Mouse (Mus musculus): Measurements from ENCODE around the gene Adamts9. TPM values are rescaled to one million over a fixed set of nuclear protein-coding genes. Genes with fewer than 3 reads are reported as not detected.
A peak's percentile ranks its signal among the peaks of the same experiment; 100 is the strongest.

The Adamts9 gene
- total RNA-seq, 2 experiments from 2014 or later = 5.7 to 7.9 TPM

DNA sequence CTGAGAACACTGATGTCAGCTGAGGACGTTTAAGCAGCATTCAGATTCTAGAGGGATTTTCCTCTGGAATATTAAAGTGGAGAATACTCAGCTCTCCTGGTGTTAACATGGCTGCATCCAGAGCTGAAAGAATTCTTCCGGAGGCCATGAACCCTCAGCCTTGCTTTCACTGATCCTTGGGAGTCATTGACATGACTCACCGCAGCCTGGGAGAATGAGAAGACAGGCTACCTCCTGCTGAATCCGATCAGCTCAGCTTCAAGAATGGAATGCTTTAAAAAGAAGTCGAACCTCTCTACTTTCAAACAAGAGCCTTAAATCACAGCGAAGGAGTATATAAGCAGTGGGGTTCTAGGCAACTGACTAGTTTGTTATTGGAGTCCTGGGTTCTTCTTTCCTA is 121.3 kb downstream of the Adamts9 start:
- intact Hi-C loops (cut with DNase I) = no loop called here
- DNase-seq (ENCODE audit: extremely low spot score in 1 of 2, low spot score in 2 of 2) = no peak

DNA sequence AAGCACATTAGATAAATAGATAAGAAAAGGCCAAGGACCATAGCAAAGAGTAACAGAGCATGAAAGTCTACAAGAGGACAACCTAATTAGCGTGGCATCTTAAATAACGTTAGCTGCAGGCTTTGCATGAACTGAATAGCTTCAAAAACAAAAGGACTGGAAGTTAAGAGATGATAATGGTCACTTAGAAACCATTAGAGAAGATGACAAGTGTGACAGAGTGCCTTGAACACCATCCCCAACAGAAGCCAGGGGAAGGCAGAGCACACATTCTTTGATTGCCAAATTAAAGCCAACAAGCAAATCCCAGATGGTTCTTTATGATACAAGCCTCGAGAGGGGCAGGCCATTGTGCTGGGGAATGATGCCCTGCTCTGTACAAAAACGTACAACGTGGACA is 121.7 kb downstream of the Adamts9 start:
- intact Hi-C loops (cut with DNase I) = no loop called here
- DNase-seq (ENCODE audit: extremely low spot score in 1 of 2, low spot score in 2 of 2) = no peak

DNA sequence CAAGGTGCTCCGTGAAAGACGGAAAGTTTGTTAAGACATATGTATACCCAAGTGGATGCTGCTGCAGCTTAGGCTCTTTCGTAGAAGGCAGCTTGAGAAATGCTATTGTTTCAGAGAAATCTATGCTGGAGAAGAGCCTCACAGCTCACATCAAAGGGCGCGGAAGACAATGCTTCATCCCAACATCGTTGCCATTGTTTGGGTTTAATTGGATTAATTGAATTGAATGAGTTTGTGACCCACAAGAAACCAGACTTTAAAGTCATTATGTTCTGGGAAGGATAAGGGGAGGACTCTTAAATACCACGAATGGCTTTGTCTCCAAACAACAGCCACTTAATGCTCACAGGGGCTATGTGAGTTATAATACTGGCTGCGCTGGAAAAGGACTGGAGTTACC is 125.6 kb downstream of the Adamts9 start:
- no peak for DNase-seq (ENCODE audit: extremely low spot score in 1 of 2, low spot score in 2 of 2)
- intact Hi-C loops (cut with DNase I) = no loop called here

- DNase-seq (ENCODE audit: extremely low spot score in 1 of 2, low spot score in 2 of 2) = no peak
- intact Hi-C loops (cut with DNase I) = no loop called here
These were observed 127.0 kb downstream of the Adamts9 start, which contains the start of gene A730049H05Rik for GRCm38 (mm10) chr6:92816311-92816751. A730049H05Rik (plus strand) TSS chr6:92816478.

GRCm38 (mm10) chr6:92812702-92813370 is 130.5 kb downstream of the Adamts9 start:
- intact Hi-C loops (cut with DNase I) = no loop called here

DNA sequence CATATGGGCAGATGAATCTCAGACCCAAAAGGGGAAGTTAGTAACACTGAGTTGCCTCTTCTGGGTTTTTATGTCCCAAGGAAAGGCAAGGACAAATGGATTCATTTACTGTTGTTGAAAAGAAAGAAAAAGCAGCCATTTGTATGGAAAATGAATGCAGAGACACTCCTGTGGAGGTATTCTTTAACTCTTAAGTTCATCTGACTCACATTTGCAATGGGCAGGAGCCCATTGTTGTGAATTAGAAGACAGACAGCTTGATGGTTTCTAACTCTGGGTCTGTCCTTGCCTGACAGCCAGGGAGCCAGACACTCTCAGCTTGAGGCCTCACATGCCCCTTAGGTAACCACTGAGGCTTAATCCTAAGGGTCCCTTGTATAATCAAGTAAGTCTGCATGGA is 131.7 kb downstream of the Adamts9 start:
- DNase-seq (ENCODE audit: extremely low spot score in 1 of 2, low spot score in 2 of 2) = no peak
- intact Hi-C loops (cut with DNase I) = no loop called here

More at GRCm38 (mm10) chr6:92812702-92813370, 130.5 kb downstream of the Adamts9 start:
- DNase-seq (ENCODE audit: extremely low spot score in 1 of 2, low spot score in 2 of 2) = peak; percentile 19 to 54

DNA sequence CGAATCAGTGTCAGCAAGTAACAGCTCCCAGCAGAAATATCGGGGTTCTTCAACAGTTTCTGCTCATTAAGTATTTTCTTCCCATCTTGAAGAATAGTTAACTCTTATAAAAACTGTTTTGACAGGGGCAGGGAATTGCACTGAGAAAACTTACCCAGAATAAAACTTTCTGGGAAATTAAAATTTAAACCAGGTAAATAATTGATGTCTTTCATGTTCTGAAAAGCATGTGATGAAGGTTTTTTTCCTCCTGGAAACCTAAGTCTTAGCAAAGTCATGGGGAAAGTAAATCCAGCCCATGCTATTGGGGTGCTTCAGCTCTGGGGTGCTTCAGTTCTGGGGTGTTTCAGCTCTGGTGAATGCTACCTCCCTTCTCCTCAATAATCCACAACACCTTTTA is 132.7 kb downstream of the Adamts9 start:
- intact Hi-C loops (cut with DNase I) = no loop called here
- DNase-seq (ENCODE audit: extremely low spot score in 1 of 2, low spot score in 2 of 2) = no peak

GRCm38 (mm10) chr6:92809818-92810217 is 133.5 kb downstream of the Adamts9 start:
- DNase-seq (ENCODE audit: extremely low spot score in 1 of 2, low spot score in 2 of 2) = no peak
- intact Hi-C loops (cut with DNase I) = no loop called here

GRCm38 (mm10) chr6:92804254-92804971 is 138.9 kb downstream of the Adamts9 start:
- DNase-seq (ENCODE audit: extremely low spot score in 1 of 2, low spot score in 2 of 2) = no peak
- intact Hi-C loops (cut with DNase I) = no loop called here

DNA sequence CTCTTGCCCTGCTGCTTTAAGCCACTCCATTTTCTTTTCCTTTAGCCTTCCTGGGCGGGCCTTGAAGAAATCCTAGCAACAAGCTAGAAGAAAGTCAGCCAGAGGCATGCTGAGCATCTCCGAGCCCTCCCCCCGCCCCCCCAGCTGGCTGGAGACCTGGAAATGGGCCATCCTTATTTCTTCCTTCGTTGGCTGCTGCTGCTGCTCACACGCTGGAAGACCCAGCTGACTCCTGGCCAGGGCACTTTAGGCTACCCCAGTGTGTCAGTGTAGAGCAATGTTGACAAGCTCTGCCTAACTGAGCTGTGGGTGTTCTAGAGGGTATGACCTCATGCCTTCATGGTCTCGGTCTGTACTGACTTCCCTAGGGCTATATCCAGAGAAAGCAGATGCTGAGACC is 140.1 kb downstream of the Adamts9 start:
- DNase-seq (ENCODE audit: extremely low spot score in 1 of 2, low spot score in 2 of 2) = peak; percentile 5 to 47

DNA sequence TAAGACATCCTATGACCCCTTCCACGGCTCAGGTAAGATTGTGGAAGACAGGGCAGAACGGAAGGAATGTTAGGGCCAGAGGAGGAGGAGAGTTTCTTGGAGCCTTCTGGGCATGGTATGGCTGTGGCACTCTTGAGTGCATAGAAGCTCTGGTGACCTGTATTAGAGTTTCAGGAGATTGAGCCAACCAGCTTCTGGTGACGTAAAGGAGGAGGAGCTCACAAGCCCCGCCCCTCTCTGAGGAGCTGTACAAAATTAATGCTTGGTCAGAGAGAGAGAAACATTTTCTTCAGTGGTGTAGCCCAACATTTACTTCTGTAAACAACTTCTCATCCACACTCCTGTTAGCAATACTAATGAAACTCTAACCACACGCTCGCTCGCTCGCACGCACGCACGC is 140.9 kb downstream of the Adamts9 start:
- intact Hi-C loops (cut with DNase I) = no loop called here
- DNase-seq (ENCODE audit: extremely low spot score in 1 of 2, low spot score in 2 of 2) = no peak

More for the DNA sequence above, 140.1 kb downstream of the Adamts9 start:
- intact Hi-C loops (cut with DNase I) = no loop called here

- DNase-seq (ENCODE audit: extremely low spot score in 1 of 2, low spot score in 2 of 2) = no peak
- intact Hi-C loops (cut with DNase I) = no loop called here
These were observed 141.8 kb downstream of the Adamts9 start for GRCm38 (mm10) chr6:92801462-92801861.

GRCm38 (mm10) chr6:92793804-92794203 is 149.5 kb downstream of the Adamts9 start:
- no peak for DNase-seq (ENCODE audit: extremely low spot score in 1 of 2, low spot score in 2 of 2)

GRCm38 (mm10) chr6:92787376-92787712 is 155.9 kb downstream of the Adamts9 start:
- intact Hi-C loops (cut with DNase I) = loop anchor here (5.0 to 10.0 kb wide), 4 partner anchors 157 to 1267 kb away; partner anchors contain the start of gene Adamts9
- peak; percentile 85 to 92 for DNase-seq (ENCODE audit: extremely low spot score in 1 of 2, low spot score in 2 of 2)

More at GRCm38 (mm10) chr6:92793804-92794203, 149.5 kb downstream of the Adamts9 start:
- intact Hi-C loops (cut with DNase I) = no loop called here

GRCm38 (mm10) chr6:92786701-92787375 is 156.5 kb downstream of the Adamts9 start:
- no peak for DNase-seq (ENCODE audit: extremely low spot score in 1 of 2, low spot score in 2 of 2)
- intact Hi-C loops (cut with DNase I) = loop anchor here (5.0 to 10.0 kb wide), 4 partner anchors 158 to 1268 kb away; partner anchors contain the start of gene Adamts9

GRCm38 (mm10) chr6:92784782-92785181 is 158.5 kb downstream of the Adamts9 start:
- intact Hi-C loops (cut with DNase I) = loop anchor here (2.0 to 10.0 kb wide), 5 partner anchors 160 to 1270 kb away; partner anchors contain the start of gene Adamts9
- peak; percentile 49 for DNase-seq (ENCODE audit: extremely low spot score in 1 of 2, low spot score in 2 of 2)

GRCm38 (mm10) chr6:92781446-92781845 is 161.8 kb downstream of the Adamts9 start:
- intact Hi-C loops (cut with DNase I) = loop anchor here (10.0 kb wide), 2 partner anchors 163 to 1273 kb away; partner anchors contain the start of gene Adamts9
- DNase-seq (ENCODE audit: extremely low spot score in 1 of 2, low spot score in 2 of 2) = no peak

GRCm38 (mm10) chr6:92779935-92780205 is 163.4 kb downstream of the Adamts9 start:
- no peak for DNase-seq (ENCODE audit: extremely low spot score in 1 of 2, low spot score in 2 of 2)
- intact Hi-C loops (cut with DNase I) = loop anchor here (10.0 kb wide), 2 partner anchors 165 to 1275 kb away; partner anchors contain the start of gene Adamts9

- no peak for DNase-seq (ENCODE audit: extremely low spot score in 1 of 2, low spot score in 2 of 2)
- intact Hi-C loops (cut with DNase I) = no loop called here
These were observed 164.0 kb downstream of the Adamts9 start for GRCm38 (mm10) chr6:92779140-92779934.
